Mouse (Mus musculus) spleen, adult 2 months (tissue): ENCODE data around the gene Mmrn2. TPM values are rescaled to one million over a fixed set of nuclear protein-coding genes. Genes with fewer than 3 reads are reported as not detected.
A peak's percentile ranks its signal among the peaks of the same experiment; 100 is the strongest.
"Not testable (repeated sequence)": the region's sequence is repeated elsewhere in the genome, so short reads cannot be mapped to it uniquely, and the experiment has no call there.

Experiments used
- DNase-seq, 2 experiments: peaks; one replicate each; pipeline versions ENCODE4 v3.0.0 to v3.0.0-alpha.2; 2012 to 2021; ENCODE audit warnings: low spot score in 2 of 2, low read depth in 1 of 2
- H3K27ac ChIP-seq: fragments of 200-500 bp; 2 replicates; pipeline ENCODE4 v1.5.1; 2012; ENCODE audit warnings: low read length, inconsistent platforms; ENCODE audit not compliant: insufficient read depth
- H3K27me3 ChIP-seq: fragments of 200-500 bp; 2 replicates; pipeline ENCODE4 v1.6.1; 2012; ENCODE audit warnings: mild to moderate bottlenecking, moderate library complexity, low read length, inconsistent platforms; ENCODE audit not compliant: control insufficient read depth, insufficient read depth
- H3K36me3 ChIP-seq: fragments of 200-500 bp; 2 replicates; pipeline ENCODE4 v1.6.1; 2012; ENCODE audit warnings: mild to moderate bottlenecking, low read length, inconsistent platforms; ENCODE audit not compliant: control insufficient read depth, insufficient read depth
- H3K4me1 ChIP-seq: fragments of 200-500 bp; 2 replicates; pipeline ENCODE4 v1.6.1; 2011; ENCODE audit warnings: inconsistent platforms; ENCODE audit not compliant: control insufficient read depth, insufficient read depth, insufficient read length
- H3K4me3 ChIP-seq: fragments of 200-500 bp; 2 replicates; pipeline ENCODE4 v1.5.1; 2011; ENCODE audit warnings: mild to moderate bottlenecking, inconsistent platforms; ENCODE audit not compliant: insufficient read depth, insufficient read length; ENCODE audit errors: extremely low read depth
- CTCF ChIP-seq: fragments of 200-500 bp; IDR thresholded peaks from 2 replicates; pipeline ENCODE4 v1.5.1; 2011; ENCODE audit warnings: mild to moderate bottlenecking, inconsistent platforms; ENCODE audit not compliant: insufficient read depth, insufficient read length, insufficient replicate concordance; ENCODE audit errors: extremely low read depth
- POLR2A ChIP-seq: fragments of 200-500 bp; IDR thresholded peaks from 2 replicates; pipeline ENCODE4 v1.6.1; 2011; ENCODE audit warnings: low read depth, low read length, inconsistent platforms
- WGBS: fragments of 180-500 bp; shearing (Covaris S2); methylation state at CpG from one replicate; pipeline ENCODE4 v1.1.7; 2018; 5-methylcytosine and 5-hydroxymethylcytosine counted together
- polyA plus RNA-seq: library from polyadenylated mRNA; depleted of rRNA; stranded (reverse); fragments of >200 nt; gene quantifications from 2 replicates; pipeline ENCODE4 v1.2.3, GENCODE M21; 2012

Mmrn2 gene
- polyA plus RNA-seq, 1 experiment, result 8.9 TPM

DNA sequence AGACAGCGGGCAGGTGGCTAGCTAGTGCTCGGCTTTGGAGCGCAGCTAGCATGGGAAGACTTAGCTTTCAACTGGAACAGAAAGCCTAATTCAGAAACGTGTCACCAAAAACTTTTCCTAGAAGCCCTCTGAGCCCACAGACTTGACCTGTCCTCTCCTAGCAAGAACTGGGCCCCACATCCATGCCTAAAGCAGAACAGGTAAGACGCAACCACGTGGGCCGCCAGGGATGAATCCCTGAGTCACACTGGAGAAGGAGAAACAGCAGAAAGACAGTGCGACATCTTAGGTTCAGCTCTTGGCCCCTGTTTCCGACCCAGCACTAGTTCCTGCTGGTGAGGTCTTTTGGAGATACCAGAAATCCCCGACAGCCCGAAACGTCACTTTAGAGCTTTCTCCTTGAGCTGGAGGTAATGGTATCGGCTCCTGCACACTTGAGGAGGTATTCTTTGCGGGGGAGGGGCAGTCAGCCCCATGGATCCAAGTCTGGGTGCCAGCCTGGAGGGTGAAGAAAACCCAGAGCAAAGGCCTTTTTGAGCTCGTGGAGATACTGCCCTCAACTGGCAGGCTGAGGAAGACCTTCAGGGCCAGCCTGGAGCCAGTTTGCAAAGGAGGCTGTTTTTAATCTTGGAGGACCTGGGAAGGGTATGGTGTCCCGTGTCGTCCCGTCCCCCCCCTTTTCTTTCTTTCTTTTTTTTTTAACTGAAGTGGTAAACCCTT is 12.4 kb upstream of the Mmrn2 start:
- Histone ChIP-seq H3K4me3 (no peak overlapping the region), H3K27ac (no peak overlapping the region), H3K4me1 (no peaks in the 10 kb centered on the region), H3K36me3 (no peaks in the 10 kb centered on the region), H3K27me3 (0 out of 2 replicates have a peak, but pooled peaks cover 3% of the 10 kb centered on the region)
- 54% methylated on average over 18 of the region's 18 CpGs for WGBS
- DNase-seq, result peak in 1 of 2 experiments; percentile 24
- TF ChIP-seq POLR2A, result no peak
- peak; percentile 40; the same call in 1 of the 2 replicates for TF ChIP-seq CTCF

DNA sequence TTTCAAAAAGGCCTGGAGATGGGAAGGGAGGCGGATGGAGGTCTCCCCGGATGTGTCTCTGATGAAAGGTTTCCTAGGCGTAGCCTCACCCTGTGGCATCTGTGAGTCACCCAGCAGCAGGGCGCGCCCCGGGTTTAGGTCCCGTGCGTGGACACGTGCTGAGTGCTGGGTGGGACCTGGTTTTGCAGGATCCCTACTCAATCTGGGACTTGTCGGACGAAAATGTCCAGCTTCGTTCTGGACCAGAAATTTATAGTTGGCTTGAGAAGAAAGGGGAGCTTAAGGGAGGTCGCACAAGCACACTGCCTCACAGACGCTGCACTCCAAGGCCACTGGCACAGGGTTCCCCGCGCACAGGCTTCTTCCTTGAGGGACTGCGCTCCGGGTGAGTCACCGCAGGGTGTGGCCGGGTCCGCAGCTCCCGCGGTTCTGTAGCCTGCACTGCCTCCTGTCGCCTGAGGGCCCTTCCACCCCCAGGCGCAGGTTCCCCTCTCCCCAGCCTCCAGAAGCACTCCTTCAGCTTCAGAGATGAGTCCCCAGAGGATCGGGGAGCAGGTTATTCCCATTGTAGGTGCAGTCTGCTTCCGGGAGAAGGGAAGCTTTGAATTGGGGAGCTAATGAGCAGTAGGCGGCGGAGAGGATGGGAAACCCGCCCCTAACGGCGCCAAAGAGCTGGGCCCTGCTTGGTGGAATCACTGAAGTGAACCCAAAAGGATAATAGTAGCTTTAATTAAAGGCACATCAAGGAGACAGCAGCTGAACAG is 11.6 kb upstream of the Mmrn2 start:
- peak overlapping the region; percentile 36; the same call in 1 of the 2 replicates for H3K4me3 ChIP-seq
- no peak for DNase-seq
- no peaks in the 10 kb centered on the region for H3K4me1 ChIP-seq
- WGBS, result 16% methylated on average over 32 of the region's 32 CpGs
- no peak for TF ChIP-seq CTCF
- no peak for TF ChIP-seq POLR2A
- H3K36me3 ChIP-seq, result no peaks in the 10 kb centered on the region
- 0 out of 2 replicates have a peak, but pooled peaks cover 3% of the 10 kb centered on the region for H3K27me3 ChIP-seq
- H3K27ac ChIP-seq, result 0 out of 2 replicates have a peak overlapping the region, but pooled peaks have one; percentile 26

DNA sequence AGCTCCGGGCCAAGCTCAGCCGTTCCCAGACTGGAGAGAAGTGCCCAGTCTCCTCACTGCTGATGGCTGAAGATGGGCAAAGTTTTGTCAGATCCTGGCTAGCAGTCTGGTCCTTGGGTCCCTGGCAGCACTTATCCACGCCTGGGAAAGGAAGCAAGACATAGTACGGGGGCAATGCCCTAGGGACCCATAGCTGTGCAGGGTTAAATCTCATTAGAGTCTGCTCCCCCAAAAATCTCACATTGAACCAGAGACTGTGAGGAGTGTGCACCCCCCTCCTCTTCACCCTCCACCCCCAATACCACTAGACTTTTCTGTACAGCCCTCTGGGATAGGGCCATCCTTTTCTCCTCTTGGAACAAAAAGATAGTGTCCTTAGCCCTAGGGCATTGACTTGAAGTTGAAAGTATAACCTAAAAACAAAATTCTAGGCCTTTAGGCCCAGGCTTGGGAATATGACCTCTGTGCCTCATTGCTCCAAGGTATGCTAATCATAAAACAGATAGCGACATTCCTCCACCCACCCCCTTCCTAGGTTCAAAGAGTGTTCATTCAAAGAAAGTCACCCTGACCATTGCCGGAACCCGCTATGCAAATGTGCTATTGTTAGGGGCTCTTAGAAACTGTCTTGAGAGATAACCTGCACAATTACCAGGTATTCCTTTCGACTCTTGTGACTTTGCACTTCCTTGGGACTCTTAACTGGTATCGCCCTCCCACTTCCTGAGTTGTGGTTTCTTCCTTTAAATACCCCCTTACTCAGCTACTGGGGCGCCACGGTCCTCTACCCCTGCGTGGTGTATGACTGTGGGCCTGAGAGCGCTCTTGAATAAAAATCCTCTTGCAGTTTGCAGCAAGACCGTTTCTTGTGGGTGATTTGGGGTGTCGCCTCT is 10.8 kb upstream of the Mmrn2 start:
- WGBS, result 86% methylated on average over 15 of the region's 15 CpGs
- H3K27me3 ChIP-seq, DNase-seq, H3K27ac ChIP-seq, H3K4me3 ChIP-seq, H3K36me3 ChIP-seq, H3K4me1 ChIP-seq: not testable (repeated sequence)

DNA sequence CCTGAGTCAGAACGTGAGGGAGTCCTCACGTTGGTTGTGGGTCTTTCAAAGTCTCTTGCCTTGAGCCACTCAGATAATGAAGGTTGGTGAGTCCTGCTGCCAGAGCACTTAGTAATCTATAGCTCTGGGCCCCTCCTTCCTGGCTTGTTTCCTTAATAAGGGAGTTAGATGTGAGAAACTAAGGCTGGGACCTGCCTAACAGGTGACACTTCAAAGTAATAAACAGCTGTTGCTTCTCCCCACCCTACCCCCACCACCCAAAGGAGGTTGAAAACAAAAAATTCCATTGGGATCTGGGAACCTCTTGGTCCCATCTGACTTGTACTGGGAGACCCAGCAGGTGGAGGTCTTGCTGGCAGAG is 10.1 kb upstream of the Mmrn2 start:
- H3K27me3 ChIP-seq, result 0 out of 2 replicates have a peak, but pooled peaks cover 3% of the 10 kb centered on the region
- 94% methylated on average over 2 of the region's 2 CpGs for WGBS
- no peak overlapping the region for H3K27ac ChIP-seq
- H3K4me1 ChIP-seq, result no peaks in the 10 kb centered on the region
- DNase-seq, result no peak
- no peaks in the 10 kb centered on the region for H3K36me3 ChIP-seq
- TF ChIP-seq CTCF, result no peak
- no peak for TF ChIP-seq POLR2A
- no peak overlapping the region for H3K4me3 ChIP-seq

DNA sequence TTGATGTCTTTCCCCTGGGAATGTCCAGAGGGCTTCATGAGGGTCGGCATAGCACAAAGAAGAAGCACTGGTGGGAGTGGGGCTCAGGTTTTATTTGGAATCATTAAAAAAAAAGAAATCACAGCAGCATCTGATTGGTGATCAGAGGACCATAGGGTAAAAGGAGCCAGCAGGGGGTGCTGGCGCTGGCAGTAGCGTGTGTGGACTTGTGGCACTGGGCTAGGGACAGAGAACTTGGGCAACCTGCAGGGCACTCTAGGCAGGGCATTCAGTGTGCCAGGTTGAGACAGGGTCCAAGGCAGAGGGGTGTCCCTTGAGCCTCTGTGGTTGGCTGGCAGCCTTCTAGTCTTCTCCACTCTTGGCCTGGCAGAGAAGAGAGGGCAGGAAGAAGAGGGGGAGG is 5.1 kb upstream of the Mmrn2 start:
- DNase-seq, result no peak
- TF ChIP-seq CTCF (no peak), POLR2A (no peak)
- Histone ChIP-seq H3K4me3 (no peak overlapping the region), H3K27me3 (no peaks in the 10 kb centered on the region), H3K36me3 (no peaks in the 10 kb centered on the region), H3K27ac (no peak overlapping the region), H3K4me1 (no peaks in the 10 kb centered on the region)
- WGBS, result 75% methylated on average over 3 of the region's 3 CpGs

DNA sequence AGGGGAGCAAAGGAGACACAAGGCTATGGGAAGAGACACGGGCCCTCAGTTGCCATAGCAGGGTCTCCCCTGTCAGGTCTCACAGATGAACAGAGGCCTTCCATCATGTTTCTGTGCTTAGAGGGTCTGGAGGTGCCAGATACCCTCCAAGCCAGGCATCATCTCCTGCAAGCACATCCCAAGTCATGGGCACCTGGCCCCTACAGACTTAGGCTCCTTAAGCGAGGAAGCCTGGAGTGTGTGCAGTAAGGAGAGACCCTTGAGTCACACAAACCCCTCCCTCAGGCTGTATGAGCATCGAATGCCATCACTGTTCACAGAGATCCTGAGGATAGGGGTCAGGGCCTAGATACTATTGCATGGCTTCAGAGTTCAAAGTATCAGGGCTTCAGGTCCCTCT is 4.3 kb upstream of the Mmrn2 start:
- H3K27ac ChIP-seq, result no peak overlapping the region
- H3K36me3 ChIP-seq, result no peaks in the 10 kb centered on the region
- 86% methylated on average over 3 of the region's 3 CpGs for WGBS
- H3K27me3 ChIP-seq, result no peaks in the 10 kb centered on the region
- DNase-seq, result no peak
- H3K4me3 ChIP-seq, result no peak overlapping the region
- H3K4me1 ChIP-seq, result no peaks in the 10 kb centered on the region
- TF ChIP-seq CTCF (no peak), POLR2A (no peak)

DNA sequence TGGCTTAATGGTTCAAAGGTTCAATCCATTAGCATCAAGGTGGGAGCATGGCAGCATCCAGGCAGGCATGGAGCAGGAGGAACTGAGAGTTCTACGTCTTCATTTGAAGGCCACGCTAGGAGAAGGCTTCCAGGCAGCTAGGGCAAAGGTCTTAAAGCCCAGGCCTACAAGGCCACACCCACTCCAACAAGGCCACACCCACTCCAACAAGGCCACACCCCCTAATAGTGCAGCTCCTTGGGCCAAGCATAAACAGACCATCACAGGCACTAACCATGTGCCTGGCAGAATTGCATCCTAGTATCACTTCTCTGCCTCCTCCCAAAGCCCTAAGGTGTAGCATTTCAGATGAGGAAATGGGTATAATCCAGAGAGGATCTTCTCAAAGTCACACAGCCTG is 3.5 kb upstream of the Mmrn2 start:
- 88% methylated on average over 2 of the region's 2 CpGs for WGBS
- DNase-seq, result no peak

More for the DNA sequence above, 3.5 kb upstream of the Mmrn2 start:
- Histone ChIP-seq H3K4me3 (no peak overlapping the region), H3K27ac (no peak overlapping the region), H3K4me1 (no peaks in the 10 kb centered on the region), H3K27me3 (no peaks in the 10 kb centered on the region), H3K36me3 (no peaks in the 10 kb centered on the region)
- TF ChIP-seq POLR2A, result no peak
- no peak for TF ChIP-seq CTCF
